Mouse (Mus musculus) right cerebral cortex, postnatal 14 days (tissue): ENCODE measurements around the gene Olfr1104.

Experiments
- DNase-seq: peaks from one replicate; pipeline ENCODE4 v3.0.0; 2022

The Olfr1104 gene

DNA sequence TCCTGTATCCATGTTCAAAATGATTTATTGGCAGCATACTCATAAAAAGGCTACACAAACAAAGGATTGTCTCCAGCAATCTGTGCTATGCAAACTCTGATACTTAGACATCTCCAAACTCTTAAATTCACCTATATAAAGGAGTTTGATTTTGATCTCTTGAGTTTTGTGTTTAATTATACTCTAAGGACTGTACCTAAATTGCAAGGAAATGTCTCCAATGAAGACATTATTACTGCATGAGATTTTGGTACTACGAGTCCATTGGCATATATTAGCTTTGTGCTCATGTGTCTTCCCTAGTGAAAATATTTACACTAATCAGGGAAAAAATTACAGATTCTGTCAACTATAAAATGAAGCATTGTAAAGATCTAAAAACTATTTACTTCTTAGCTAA is at the start of gene Olfr1104:
Olfr1104 (minus strand) TSS at position 101 of the 400 bp plus-strand sequence.
- no peak for DNase-seq

DNA sequence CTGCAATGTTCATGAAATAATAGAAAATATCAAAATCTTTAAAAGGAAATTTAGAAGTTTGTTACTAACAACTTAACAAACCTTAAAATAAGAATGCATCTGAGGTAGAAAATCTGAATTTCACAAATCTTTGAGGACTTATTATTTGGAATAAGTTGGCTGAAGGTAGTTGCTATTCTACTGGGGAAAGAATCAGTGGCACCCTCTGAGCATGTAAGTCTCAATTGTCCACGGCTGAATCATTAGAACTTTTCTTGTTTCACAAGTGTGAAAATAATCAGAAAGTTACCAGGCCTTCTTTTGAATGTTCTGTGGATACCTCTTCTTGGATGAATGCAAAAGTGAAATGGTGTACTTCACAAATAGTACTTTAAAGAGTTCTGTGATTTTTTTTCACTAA is 48.8 kb upstream of the Olfr1104 start, which contains the start of gene Olfr1107:
Olfr1107 (minus strand) TSS at position 101 of the 400 bp plus-strand sequence.
- DNase-seq: no peak

DNA sequence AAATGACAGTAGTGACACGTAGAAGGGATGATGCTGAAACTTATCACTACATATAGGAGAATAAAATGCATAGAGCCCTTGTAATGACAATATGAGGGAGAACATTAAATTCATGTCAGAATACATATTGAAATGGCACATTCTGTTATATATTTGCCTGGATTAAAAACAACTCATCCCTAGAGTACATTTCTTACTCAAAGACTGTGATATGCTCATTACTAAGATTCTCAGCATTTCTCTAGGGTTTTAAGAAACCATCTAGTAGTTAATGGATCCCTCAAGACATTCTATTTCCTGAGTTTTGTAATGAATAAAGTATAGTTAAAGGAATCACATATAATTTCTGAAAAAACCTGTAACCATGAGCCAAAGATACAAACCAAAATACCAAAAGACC is 25.3 kb upstream of the Olfr1104 start, which contains the start of gene Olfr1106:
Olfr1106 (minus strand) TSS at position 101 of the 400 bp plus-strand sequence.
- no peak for DNase-seq

DNA sequence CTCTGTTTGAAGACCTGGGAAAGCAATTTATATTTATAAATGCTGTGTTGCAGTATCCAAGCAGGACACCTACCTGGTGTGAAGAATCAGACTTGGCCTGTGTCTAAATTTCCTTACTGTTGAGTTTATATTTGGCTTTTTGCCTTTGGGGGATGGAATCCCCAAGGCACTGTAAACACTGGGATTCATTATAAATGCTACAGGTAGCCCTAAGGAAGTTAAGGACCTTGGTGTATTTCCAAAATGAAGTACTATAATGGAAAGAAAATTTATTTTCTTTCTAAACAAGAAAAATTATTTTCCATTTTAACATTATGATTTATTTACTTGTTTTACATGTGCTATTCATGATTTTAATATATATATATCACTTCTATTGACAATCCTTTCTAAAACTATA is 9.6 kb upstream of the Olfr1104 start, which contains the start of gene Olfr1105:
Olfr1105 (minus strand) TSS at position 101 of the 400 bp plus-strand sequence.
- DNase-seq: no peak

DNA sequence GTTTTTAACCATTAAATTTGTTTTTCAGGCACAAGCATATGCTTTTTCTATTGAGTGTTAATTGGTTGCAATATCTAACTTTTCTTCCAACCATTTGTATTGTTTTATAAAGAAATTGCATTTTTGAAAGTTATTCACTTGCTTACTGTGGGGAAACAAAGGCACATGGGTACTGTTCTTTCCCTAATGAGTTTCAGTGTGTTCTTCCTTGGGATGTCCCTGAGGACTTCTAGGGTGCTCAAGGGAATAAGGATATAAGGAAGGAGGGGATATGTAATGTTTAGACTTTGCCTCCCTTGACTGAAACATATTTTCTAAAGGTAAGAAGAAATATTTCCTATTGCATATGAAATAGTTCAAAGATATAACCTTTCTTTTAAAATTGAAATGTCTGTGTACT is 28.8 kb downstream of the Olfr1104 start, which contains the start of gene Olfr1102:
Olfr1102 (plus strand) TSS at position 301 of the 400 bp plus-strand sequence.
- DNase-seq: no peak

DNA sequence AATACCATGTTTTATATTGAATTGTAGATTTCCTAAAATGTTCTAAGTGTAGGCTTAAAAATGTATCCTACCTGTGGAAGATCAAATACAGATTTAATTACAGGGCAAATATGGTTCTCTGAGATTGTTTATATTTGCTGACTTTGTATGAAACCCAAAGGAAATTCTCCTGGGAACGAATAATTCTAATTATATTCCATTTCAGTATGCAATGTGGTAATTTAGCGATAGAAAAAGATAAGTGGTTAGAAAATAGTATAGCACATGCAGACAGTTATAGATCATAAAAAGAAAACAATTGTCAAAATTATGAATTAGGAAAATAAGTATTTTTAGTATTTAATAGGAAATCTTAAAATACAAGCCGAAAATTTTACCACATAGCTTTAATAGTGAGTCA is 35.8 kb downstream of the Olfr1104 start, which contains the start of gene Olfr1101:
Olfr1101 (minus strand) TSS at position 101 of the 400 bp plus-strand sequence.
- DNase-seq: no peak

DNA sequence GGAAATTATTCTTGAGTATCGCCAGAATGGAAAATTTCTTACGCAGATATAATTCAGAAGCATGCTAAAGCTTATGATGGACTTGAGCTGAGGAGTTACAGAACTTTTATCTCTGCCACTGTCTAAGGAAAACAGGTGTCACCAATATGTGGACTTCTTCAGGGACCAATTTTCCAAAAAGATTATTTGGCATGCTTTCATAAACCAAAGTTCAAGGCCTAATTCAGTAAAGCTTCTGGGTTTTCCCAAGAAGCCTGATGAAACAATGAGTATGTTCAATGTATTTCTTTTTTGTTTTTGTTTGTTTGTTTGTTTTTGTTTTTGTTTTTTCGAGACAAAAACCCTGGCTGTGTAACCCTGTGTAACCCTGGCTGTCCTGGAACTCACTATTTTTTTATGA is 47.0 kb downstream of the Olfr1104 start, which contains the start of gene Olfr1100:
Olfr1100 (minus strand) TSS at position 101 of the 400 bp plus-strand sequence.
- no peak for DNase-seq
